Mouse (Mus musculus): Measurements from ENCODE around the gene Ikzf1. TPM values are rescaled to one million over a fixed set of nuclear protein-coding genes. Genes with fewer than 3 reads are reported as not detected.
A peak's percentile ranks its signal among the peaks of the same experiment; 100 is the strongest.

Gene Ikzf1
- total and polyA plus RNA-seq, 2 experiments from 2014 or later, result 0.91 to 4.0 TPM

- 96% methylated on average over 6 of the region's 6 CpGs for WGBS
- Histone ChIP-seq H3K27me3 (ENCODE audit: insufficient read depth, low read length) (no peaks in the 10 kb centered on the region), H3K9ac (replicated peaks; ENCODE audit: low read length) (no peak overlapping the region), H3K9me3 (ENCODE audit: low read length) (no peaks in the 10 kb centered on the region), H3K36me3 (ENCODE audit: insufficient read depth, low read length) (no peaks in the 10 kb centered on the region), H3K4me2 (ENCODE audit: low read depth, low read length) (no peak overlapping the region), H3K4me3 (ENCODE audit: low read length) (no peak overlapping the region), H3K4me1 (ENCODE audit: insufficient read depth, low read length) (no peaks in the 10 kb centered on the region), H3K27ac (no peak overlapping the region)
- DNase-seq (ENCODE audit: low spot score) (no peak), ATAC-seq (no peak)
- no peak for TF ChIP-seq CTCF (IDR thresholded peaks at IDR 0.05; ENCODE audit: low read depth)
Observed at GRCm38 (mm10) chr11:11778345-11778744, 93.5 kb downstream of the Ikzf1 start.

GRCm38 (mm10) chr11:11781728-11782127 is 96.9 kb downstream of the Ikzf1 start:
- no peaks in the 10 kb centered on the region for H3K4me1 ChIP-seq (ENCODE audit: insufficient read depth, low read length)
- no peak overlapping the region for H3K27ac ChIP-seq
- ATAC-seq (no peak), DNase-seq (ENCODE audit: low spot score) (no peak)
- H3K4me3 ChIP-seq (ENCODE audit: low read length), result no peak overlapping the region
- H3K4me2 ChIP-seq (ENCODE audit: low read depth, low read length), result no peak overlapping the region
- H3K27me3 ChIP-seq (ENCODE audit: insufficient read depth, low read length), result no peaks in the 10 kb centered on the region
- no peaks in the 10 kb centered on the region for H3K9me3 ChIP-seq (ENCODE audit: low read length)
- no peak for TF ChIP-seq CTCF (IDR thresholded peaks at IDR 0.05; ENCODE audit: low read depth)
- no peaks in the 10 kb centered on the region for H3K36me3 ChIP-seq (ENCODE audit: insufficient read depth, low read length)
- H3K9ac ChIP-seq (replicated peaks; ENCODE audit: low read length), result no peak overlapping the region
- whole genome bisulfite sequencing, result 83% methylated on average over 8 of the region's 8 CpGs

GRCm38 (mm10) chr11:11785457-11785856 is 100.7 kb downstream of the Ikzf1 start:
- Histone ChIP-seq H3K27me3 (ENCODE audit: insufficient read depth, low read length) (no peaks in the 10 kb centered on the region), H3K4me1 (ENCODE audit: insufficient read depth, low read length) (no peaks in the 10 kb centered on the region), H3K4me3 (ENCODE audit: low read length) (no peak overlapping the region), H3K36me3 (ENCODE audit: insufficient read depth, low read length) (no peaks in the 10 kb centered on the region), H3K9me3 (ENCODE audit: low read length) (no peaks in the 10 kb centered on the region), H3K9ac (replicated peaks; ENCODE audit: low read length) (no peak overlapping the region), H3K4me2 (ENCODE audit: low read depth, low read length) (no peak overlapping the region), H3K27ac (no peak overlapping the region)
- DNase-seq (ENCODE audit: low spot score) (no peak), ATAC-seq (no peak)
- 65% methylated on average over 6 of the region's 6 CpGs for WGBS
- no peak for TF ChIP-seq CTCF (IDR thresholded peaks at IDR 0.05; ENCODE audit: low read depth)

- Histone ChIP-seq H3K4me1 (ENCODE audit: insufficient read depth, low read length) (no peaks in the 10 kb centered on the region), H3K27me3 (ENCODE audit: insufficient read depth, low read length) (no peaks in the 10 kb centered on the region), H3K9me3 (ENCODE audit: low read length) (no peaks in the 10 kb centered on the region), H3K36me3 (ENCODE audit: insufficient read depth, low read length) (no peaks in the 10 kb centered on the region), H3K27ac (no peak overlapping the region), H3K4me3 (ENCODE audit: low read length) (no peak overlapping the region), H3K4me2 (ENCODE audit: low read depth, low read length) (peak overlapping the region; percentile 43), H3K9ac (replicated peaks; ENCODE audit: low read length) (no peak overlapping the region)
- DNase-seq (ENCODE audit: low spot score), result peak; percentile 91
- peak; percentile 96 for ATAC-seq
- peak; percentile 76 for TF ChIP-seq CTCF (IDR thresholded peaks at IDR 0.05; ENCODE audit: low read depth)
- WGBS, result under 1% methylated on average over 8 of the region's 8 CpGs
Observed at GRCm38 (mm10) chr11:11788521-11788974, 103.7 kb downstream of the Ikzf1 start.

GRCm38 (mm10) chr11:11794626-11795025 is 109.8 kb downstream of the Ikzf1 start:
- no peaks in the 10 kb centered on the region for H3K4me1 ChIP-seq (ENCODE audit: insufficient read depth, low read length)
- WGBS, result 87% methylated on average over 1 of the region's 1 CpGs
- H3K27me3 ChIP-seq (ENCODE audit: insufficient read depth, low read length), result no peaks in the 10 kb centered on the region
- H3K9ac ChIP-seq (replicated peaks; ENCODE audit: low read length), result no peak overlapping the region
- ATAC-seq, result no peak
- no peak overlapping the region for H3K4me3 ChIP-seq (ENCODE audit: low read length)
- DNase-seq (ENCODE audit: low spot score), result no peak
- no peaks in the 10 kb centered on the region for H3K36me3 ChIP-seq (ENCODE audit: insufficient read depth, low read length)
- no peak for TF ChIP-seq CTCF (IDR thresholded peaks at IDR 0.05; ENCODE audit: low read depth)
- no peak overlapping the region for H3K4me2 ChIP-seq (ENCODE audit: low read depth, low read length)
- no peak overlapping the region for H3K27ac ChIP-seq
- H3K9me3 ChIP-seq (ENCODE audit: low read length), result no peaks in the 10 kb centered on the region

- H3K36me3 ChIP-seq (ENCODE audit: insufficient read depth, low read length), result peaks cover 18% of the 10 kb centered on the region; the same call in 1 of the 2 replicates
- no peaks in the 10 kb centered on the region for H3K9me3 ChIP-seq (ENCODE audit: low read length)
- H3K4me1 ChIP-seq (ENCODE audit: insufficient read depth, low read length), result no peaks in the 10 kb centered on the region
- DNase-seq (ENCODE audit: low spot score), result no peak
- H3K4me2 ChIP-seq (ENCODE audit: low read depth, low read length), result no peak overlapping the region
- H3K27me3 ChIP-seq (ENCODE audit: insufficient read depth, low read length), result no peaks in the 10 kb centered on the region
- 98% methylated on average over 1 of the region's 1 CpGs for WGBS
- ATAC-seq, result no peak
- TF ChIP-seq CTCF (IDR thresholded peaks at IDR 0.05; ENCODE audit: low read depth), result no peak
- no peak overlapping the region for H3K4me3 ChIP-seq (ENCODE audit: low read length)
- H3K27ac ChIP-seq, result no peak overlapping the region
- H3K9ac ChIP-seq (replicated peaks; ENCODE audit: low read length), result no peak overlapping the region
Observed at GRCm38 (mm10) chr11:11798690-11799089, 113.9 kb downstream of the Ikzf1 start.

- DNase-seq (ENCODE audit: low spot score) (no peak), ATAC-seq (no peak)
- no peak for TF ChIP-seq CTCF (IDR thresholded peaks at IDR 0.05; ENCODE audit: low read depth)
- Histone ChIP-seq H3K9ac (replicated peaks; ENCODE audit: low read length) (no peak overlapping the region), H3K36me3 (ENCODE audit: insufficient read depth, low read length) (peaks cover 18% of the 10 kb centered on the region; the same call in 1 of the 2 replicates), H3K4me1 (ENCODE audit: insufficient read depth, low read length) (no peaks in the 10 kb centered on the region), H3K4me2 (ENCODE audit: low read depth, low read length) (no peak overlapping the region), H3K27me3 (ENCODE audit: insufficient read depth, low read length) (no peaks in the 10 kb centered on the region), H3K4me3 (ENCODE audit: low read length) (no peak overlapping the region), H3K27ac (no peak overlapping the region), H3K9me3 (ENCODE audit: low read length) (no peaks in the 10 kb centered on the region)
- WGBS, result 92% methylated on average over 3 of the region's 3 CpGs
Observed at GRCm38 (mm10) chr11:11800304-11800703, 115.5 kb downstream of the Ikzf1 start.

Measured in hindbrain, postnatal 0 days (tissue).